Mouse (Mus musculus) E14TG2a.4 (cell line): ENCODE results near the gene Wdr25.

ENCODE experiments used
- CTCF ChIP-seq: conservative IDR thresholded peaks from 2 replicates; pipeline ENCODE4 v1.5.1; 2014; ENCODE audit warnings: low read length
- POU5F1 ChIP-seq: IDR thresholded peaks from 2 replicates; pipeline ENCODE4 v1.6.1; 2014; ENCODE audit warnings: low read length, borderline replicate concordance

- TF ChIP-seq CTCF (no peak), POU5F1 (no peak)
Observed at GRCm38 (mm10) chr12:108917509-108917908, 24.1 kb downstream of the Wdr25 start.
